In genomic region chr14:18758003-18758402, GRCm38 (mm10) we compare ENCODE assay signal across 18 mouse cellular contexts.
A peak's percentile ranks its signal among the peaks of the same experiment; 100 is the strongest.
DNase-seq lines count a peak whose midpoint lies in the region; ATAC-seq and TF ChIP-seq lines count a peak whose summit lies in the region.
"Had no signal": no experiment of that assay in that cellular context is flagged by ENCODE, and none has a peak within 500 bp of the region (broad histone marks: within the 10 kb centered on the region; RNA-seq: fewer than 3 reads in every experiment).

No protein-coding gene starts in this region.

- no peak overlapping the region for H3K27ac ChIP-seq in intestine, embryonic 16.5 days (ENCODE audit: low read length)
- no peak overlapping the region for H3K27ac ChIP-seq in intestine, embryonic 15.5 days
- H3K27ac ChIP-seq in kidney, embryonic 15.5 days, result no peak overlapping the region
- no peak overlapping the region for H3K27ac ChIP-seq in intestine, postnatal 0 days (ENCODE audit: low read depth, low read length)
- H3K27ac ChIP-seq in midbrain, embryonic 14.5 days (replicated peaks; ENCODE audit: low read depth, low read length), result no peak overlapping the region
- H3K27ac ChIP-seq: embryonic facial prominence, embryonic 15.5 days; heart, embryonic 13.5 days had no signal

- H3K9ac ChIP-seq in intestine, embryonic 16.5 days (ENCODE audit: low read depth, low read length), result no peak overlapping the region
- H3K9ac ChIP-seq in intestine, embryonic 15.5 days, result no peak overlapping the region
- H3K9ac ChIP-seq in kidney, embryonic 15.5 days, result no peak overlapping the region
- no peak overlapping the region for H3K9ac ChIP-seq in intestine, postnatal 0 days (ENCODE audit: low read depth, low read length)
- H3K9ac ChIP-seq in midbrain, embryonic 14.5 days (replicated peaks; ENCODE audit: low read length), result no peak overlapping the region
- H3K9ac ChIP-seq: embryonic facial prominence, embryonic 15.5 days; heart, embryonic 13.5 days had no signal

- H3K4me2 ChIP-seq in intestine, embryonic 16.5 days (ENCODE audit: low read depth, low read length), result no peak overlapping the region
- H3K4me2 ChIP-seq in intestine, embryonic 15.5 days (replicated peaks), result no peak overlapping the region
- H3K4me2 ChIP-seq in kidney, embryonic 15.5 days, result no peak overlapping the region
- H3K4me2 ChIP-seq in intestine, postnatal 0 days (replicated peaks; ENCODE audit: low read depth), result no peak overlapping the region
- no peak overlapping the region for H3K4me2 ChIP-seq in midbrain, embryonic 14.5 days (ENCODE audit: low read length)
- H3K4me2 ChIP-seq: embryonic facial prominence, embryonic 15.5 days; heart, embryonic 13.5 days had no signal

- no peaks in the 10 kb centered on the region for H3K27me3 ChIP-seq in intestine, embryonic 16.5 days (replicated peaks; ENCODE audit: control insufficient read depth, insufficient read depth, low read length)
- no peaks in the 10 kb centered on the region for H3K27me3 ChIP-seq in intestine, embryonic 15.5 days (replicated peaks)
- H3K27me3 ChIP-seq in kidney, embryonic 15.5 days, result no peaks in the 10 kb centered on the region
- no peaks in the 10 kb centered on the region for H3K27me3 ChIP-seq in intestine, postnatal 0 days (replicated peaks; ENCODE audit: control insufficient read depth, insufficient read depth, low read length)
- H3K27me3 ChIP-seq in midbrain, embryonic 14.5 days (ENCODE audit: control insufficient read depth, insufficient read depth, low read length), result no peaks in the 10 kb centered on the region
- H3K27me3 ChIP-seq: embryonic facial prominence, embryonic 15.5 days; heart, embryonic 13.5 days had no signal

- H3K4me3 ChIP-seq in intestine, embryonic 16.5 days (ENCODE audit: low read length), result no peak overlapping the region
- no peak overlapping the region for H3K4me3 ChIP-seq in intestine, embryonic 15.5 days (replicated peaks)
- H3K4me3 ChIP-seq in kidney, embryonic 15.5 days (replicated peaks), result no peak overlapping the region
- H3K4me3 ChIP-seq in intestine, postnatal 0 days (ENCODE audit: low read depth, low read length), result no peak overlapping the region
- no peak overlapping the region for H3K4me3 ChIP-seq in midbrain, embryonic 14.5 days (replicated peaks; ENCODE audit: low read depth, low read length)
- H3K4me3 ChIP-seq: embryonic facial prominence, embryonic 15.5 days; erythroblast, embryonic 14.5 days; heart, embryonic 13.5 days had no signal

- DNase-seq in kidney, adult 8-10 months, result peak; percentile 38 to 44
- peak; percentile 27 to 64 for DNase-seq in kidney, postnatal 36 days
- DNase-seq in midbrain, embryonic 14.5 days, result no peak
- DNase-seq: adrenal gland, postnatal 10 days; cerebellum, adult 11 months; cerebellum, adult 8-10 months; cerebellum, postnatal 14 days; embryo, embryonic 11 days; gastrocnemius, postnatal 36 days; heart, adult 11 months; heart, postnatal 36 days had no signal

- TF ChIP-seq CTCF in intestine, postnatal 0 days (IDR thresholded peaks at IDR 0.05; ENCODE audit: low read depth), result no peak

- H3K36me3 ChIP-seq in intestine, embryonic 16.5 days (ENCODE audit: control insufficient read depth, insufficient read depth, low read length), result no peaks in the 10 kb centered on the region
- no peaks in the 10 kb centered on the region for H3K36me3 ChIP-seq in intestine, embryonic 15.5 days
- no peaks in the 10 kb centered on the region for H3K36me3 ChIP-seq in kidney, embryonic 15.5 days
- H3K36me3 ChIP-seq in intestine, postnatal 0 days (ENCODE audit: control insufficient read depth, insufficient read depth), result no peaks in the 10 kb centered on the region
- no peaks in the 10 kb centered on the region for H3K36me3 ChIP-seq in midbrain, embryonic 14.5 days (ENCODE audit: control insufficient read depth, insufficient read depth, low read length)
- H3K36me3 ChIP-seq: embryonic facial prominence, embryonic 15.5 days; heart, embryonic 13.5 days had no signal

- WGBS in intestine, embryonic 16.5 days, result 74% methylated on average over 2 of the region's 2 CpGs
- WGBS in intestine, embryonic 15.5 days, result 84% methylated on average over 2 of the region's 2 CpGs
- WGBS in kidney, embryonic 15.5 days, result 76% methylated on average over 2 of the region's 2 CpGs
- 48% methylated on average over 2 of the region's 2 CpGs for WGBS in intestine, postnatal 0 days
- 93% methylated on average over 2 of the region's 2 CpGs for WGBS in midbrain, embryonic 14.5 days

- H3K9me3 ChIP-seq in intestine, embryonic 16.5 days (ENCODE audit: control insufficient read depth, low read length), result no peaks in the 10 kb centered on the region
- H3K9me3 ChIP-seq in intestine, embryonic 15.5 days, result no peaks in the 10 kb centered on the region
- H3K9me3 ChIP-seq in kidney, embryonic 15.5 days (replicated peaks), result no peaks in the 10 kb centered on the region
- no peaks in the 10 kb centered on the region for H3K9me3 ChIP-seq in intestine, postnatal 0 days (ENCODE audit: control insufficient read depth)
- H3K9me3 ChIP-seq in midbrain, embryonic 14.5 days (ENCODE audit: control insufficient read depth, low read length), result no peaks in the 10 kb centered on the region
- H3K9me3 ChIP-seq: embryonic facial prominence, embryonic 15.5 days; heart, embryonic 13.5 days had no signal

- peak; percentile 43 for ATAC-seq in intestine, embryonic 16.5 days
- ATAC-seq in intestine, embryonic 15.5 days, result no peak
- ATAC-seq in kidney, embryonic 15.5 days (replicated peaks; ENCODE audit: low FRiP score), result no peak
- ATAC-seq in intestine, postnatal 0 days, result peak; percentile 63
- ATAC-seq in midbrain, embryonic 14.5 days (ENCODE audit: low FRiP score, low TSS enrichment), result no peak

- H3K4me1 ChIP-seq in intestine, embryonic 16.5 days (ENCODE audit: control insufficient read depth, insufficient read depth, low read length), result 0 out of 2 replicates have a peak, but pooled peaks cover 3% of the 10 kb centered on the region
- H3K4me1 ChIP-seq in intestine, embryonic 15.5 days (replicated peaks), result no peaks in the 10 kb centered on the region
- H3K4me1 ChIP-seq in kidney, embryonic 15.5 days, result no peaks in the 10 kb centered on the region
- peaks cover 12% of the 10 kb centered on the region; the same call in 1 of the 2 replicates for H3K4me1 ChIP-seq in intestine, postnatal 0 days (replicated peaks; ENCODE audit: control insufficient read depth, insufficient read depth, low read length)
- H3K4me1 ChIP-seq in midbrain, embryonic 14.5 days (ENCODE audit: control insufficient read depth, insufficient read depth, low read length), result peaks cover 4% of the 10 kb centered on the region; the same call in 1 of the 2 replicates
- H3K4me1 ChIP-seq: embryonic facial prominence, embryonic 15.5 days had no signal

Comparison
In these comparisons a context has a peak if more than half of its experiments do, and no peak if none do; other contexts are left out.
1. ATAC-seq: peak in intestine, embryonic 16.5 days (single experiment) and intestine, postnatal 0 days (single experiment); none in intestine, embryonic 15.5 days (single experiment), kidney, embryonic 15.5 days (single experiment) and midbrain, embryonic 14.5 days (single experiment).